Mouse (Mus musculus): ENCODE data around the gene Kremen1. TPM values are rescaled to one million over a fixed set of nuclear protein-coding genes. Genes with fewer than 3 reads are reported as not detected.

Kremen1 gene
- 1.9 and 4.3 TPM in 2 replicates for polyA plus RNA-seq (2021; fragmentation: Nextera tagmentation)
- long read RNA-seq, experiment 1, full-length matches to known transcripts, result 21 of 40 reads
- long read RNA-seq, experiment 1, partial matches to known transcripts, result 5 of 40 reads
- long read RNA-seq, experiment 1, other reads (novel, unspliced or antisense), result 14 of 40 reads
- long read RNA-seq, experiment 2, full-length matches to known transcripts, result 1 of 5 reads
- long read RNA-seq, experiment 2, partial matches to known transcripts, result 0 of 5 reads
- long read RNA-seq, experiment 2, other reads (novel, unspliced or antisense), result 4 of 5 reads

GRCm38 (mm10) chr11:5261508-5262392 lies at the start of gene Kremen1:
Gene Kremen1, minus strand, starts transcription at chr11:5261558.

GRCm38 (mm10) chr11:5151680-5152337 lies 109.5 kb downstream of the Kremen1 start, which contains the start of gene Emid1:
Gene Emid1, minus strand, starts transcription at chr11:5152257.

Other genes starting within 250 kb of the Kremen1 start
- gene Rasl10a, start 203.4 kb downstream of the Kremen1 start, polyA plus RNA-seq (2021; fragmentation: Nextera tagmentation), result 98.1 and 130 TPM in 2 replicates
- 15.2 and 64.9 TPM in 2 replicates for gene Gas2l1, start 196.2 kb downstream of the Kremen1 start, polyA plus RNA-seq (2021; fragmentation: Nextera tagmentation)
- 22.9 and 26.2 TPM in 2 replicates for gene Rhbdd3, start 162.6 kb downstream of the Kremen1 start, polyA plus RNA-seq (2021; fragmentation: Nextera tagmentation)
- 111 and 123 TPM in 2 replicates for gene Ewsr1, start 162.3 kb downstream of the Kremen1 start, polyA plus RNA-seq (2021; fragmentation: Nextera tagmentation)
- gene Emid1, start 109.3 kb downstream of the Kremen1 start, polyA plus RNA-seq (2021; fragmentation: Nextera tagmentation), result 6.2 and 7.0 TPM in 2 replicates
- 14.2 and 20.0 TPM in 2 replicates for gene Znrf3, start 183.3 kb upstream of the Kremen1 start, polyA plus RNA-seq (2021; fragmentation: Nextera tagmentation)

All from left cerebral cortex, adult 6 months (tissue).